Mouse (Mus musculus) midbrain, embryonic 15.5 days (tissue): ENCODE data around the gene Gm28870. TPM values are rescaled to one million over a fixed set of nuclear protein-coding genes. Genes with fewer than 3 reads are reported as not detected.
"Not testable (repeated sequence)": the region's sequence is repeated elsewhere in the genome, so short reads cannot be mapped to it uniquely, and the experiment has no call there.

Experiments
- ATAC-seq: fragments of 200-750 bp; cut with Nextera tagmentation; replicated peaks from 2 replicates; pipeline ENCODE4 v1.8.0; 2017; ENCODE audit warnings: moderate TSS enrichment
- H3K27ac ChIP-seq: fragments of 300-500 bp; sonication (generic); 2 replicates; pipeline ENCODE4 v1.5.1; 2015; ENCODE audit warnings: mild to moderate bottlenecking, inconsistent platforms
- H3K27me3 ChIP-seq: fragments of 300-500 bp; sonication (generic); replicated peaks from 2 replicates; pipeline ENCODE4 v1.6.1; 2015; ENCODE audit warnings: inconsistent platforms
- H3K36me3 ChIP-seq: fragments of 300-500 bp; sonication (generic); replicated peaks from 2 replicates; pipeline ENCODE4 v1.6.1; 2015; ENCODE audit warnings: inconsistent platforms
- H3K4me1 ChIP-seq: fragments of 300-500 bp; sonication (generic); 2 replicates; pipeline ENCODE4 v1.6.1; 2015; ENCODE audit warnings: inconsistent platforms
- H3K4me2 ChIP-seq: fragments of 300-500 bp; sonication (generic); 2 replicates; pipeline ENCODE4 v1.6.1; 2015; ENCODE audit warnings: inconsistent platforms, mild to moderate bottlenecking, moderate library complexity
- H3K4me3 ChIP-seq: fragments of 300-500 bp; sonication (generic); 2 replicates; pipeline ENCODE4 v1.5.1; 2015; ENCODE audit warnings: mild to moderate bottlenecking, inconsistent platforms
- H3K9ac ChIP-seq: fragments of 300-500 bp; sonication (generic); 2 replicates; pipeline ENCODE4 v1.6.1; 2015; ENCODE audit warnings: mild to moderate bottlenecking, inconsistent platforms
- H3K9me3 ChIP-seq: fragments of 300-500 bp; sonication (generic); 2 replicates; pipeline ENCODE4 v1.6.1; 2016; ENCODE audit warnings: inconsistent platforms
- WGBS: fragments of 180-500 bp; shearing (Covaris S2); methylation state at CpG from one replicate; pipeline ENCODE4 v1.1.7; 2015; ENCODE audit warnings: mixed read lengths; 5-methylcytosine and 5-hydroxymethylcytosine counted together
- polyA plus RNA-seq: library from polyadenylated mRNA; unstranded; fragments of >200 nt; fragmentation: Nextera tagmentation; extraction: Ambion mirVana; gene quantifications from 2 replicates; pipeline ENCODE4 v1.2.1, GENCODE M21; 2015

Gene Gm28870
- polyA plus RNA-seq, result not detected in 2 replicates

- H3K9me3 ChIP-seq, H3K4me1 ChIP-seq, H3K27ac ChIP-seq, H3K27me3 ChIP-seq, H3K9ac ChIP-seq, H3K4me3 ChIP-seq, H3K36me3 ChIP-seq, ATAC-seq, H3K4me2 ChIP-seq: not testable (repeated sequence)
- WGBS, result no CpG with 5 or more reads among the region's 2 CpGs
Observed at GRCm38 (mm10) chrY:50096976-50097375, at the start of gene Gm28870. Gene Gm28870 (plus strand): TSS chrY:50097276.
